Mouse (Mus musculus): ENCODE measurements around the gene Bin2. TPM values are rescaled to one million over a fixed set of nuclear protein-coding genes. Genes with fewer than 3 reads are reported as not detected.

The Bin2 gene
- total and polyA plus RNA-seq, 3 experiments, result 5.3 to 13.7 (median 13.3) TPM

DNA sequence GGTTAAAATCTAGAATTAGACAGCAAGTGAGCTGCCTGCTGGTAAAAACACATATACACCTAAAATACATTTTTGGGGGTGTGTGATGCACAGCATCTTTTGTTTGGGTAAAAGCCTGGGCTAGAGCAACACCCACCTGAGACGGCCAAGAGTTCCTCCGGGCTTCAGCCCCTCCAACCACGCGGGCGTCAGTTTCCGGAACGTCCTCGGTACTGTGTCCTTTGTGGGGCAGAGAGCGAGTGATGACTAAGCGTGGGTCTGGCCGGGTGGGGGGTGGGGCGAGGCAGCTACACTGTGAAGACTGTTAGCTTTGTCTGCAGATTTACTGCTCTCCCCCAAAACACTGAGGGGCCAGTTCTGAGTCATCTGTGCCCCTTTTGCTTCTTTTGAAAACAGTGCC lies 17.6 kb upstream of the Bin2 start:
- H3K27me3 ChIP-seq (ENCODE audit: insufficient read depth, low read length), result peaks cover 20% of the 10 kb centered on the region
- peaks cover 11% of the 10 kb centered on the region for H3K4me1 ChIP-seq (ENCODE audit: insufficient read depth, low read depth, low read length)
- DNase-seq (ENCODE audit: low spot score), result no peak
- no peaks in the 10 kb centered on the region for H3K36me3 ChIP-seq (replicated peaks)
- no peak overlapping the region; the same call in 1 of the 2 replicates for H3K4me3 ChIP-seq (ENCODE audit: low read depth, low read length)
- TF ChIP-seq GATA1 (IDR thresholded peaks at IDR 0.05; ENCODE audit: borderline replicate concordance, low read length) (no peak), TAL1 (conservative IDR thresholded peaks at IDR 0.05; ENCODE audit: low read depth, low read length) (no peak), POLR2AphosphoS5 (IDR thresholded peaks at IDR 0.05; ENCODE audit: insufficient replicate concordance, low read depth, low read length) (no peak), GATA2 (IDR thresholded peaks at IDR 0.05; ENCODE audit: borderline replicate concordance, low read depth, low read length) (no peak), CTCF (IDR thresholded peaks at IDR 0.05; ENCODE audit: low read depth, low read length) (no peak)
- no peaks in the 10 kb centered on the region for H3K9me3 ChIP-seq (replicated peaks)
- peak; percentile 56 for ATAC-seq (ENCODE audit: extremely low read depth, insufficient number of reproducible peaks, low FRiP score, poor library complexity, severe bottlenecking)

DNA sequence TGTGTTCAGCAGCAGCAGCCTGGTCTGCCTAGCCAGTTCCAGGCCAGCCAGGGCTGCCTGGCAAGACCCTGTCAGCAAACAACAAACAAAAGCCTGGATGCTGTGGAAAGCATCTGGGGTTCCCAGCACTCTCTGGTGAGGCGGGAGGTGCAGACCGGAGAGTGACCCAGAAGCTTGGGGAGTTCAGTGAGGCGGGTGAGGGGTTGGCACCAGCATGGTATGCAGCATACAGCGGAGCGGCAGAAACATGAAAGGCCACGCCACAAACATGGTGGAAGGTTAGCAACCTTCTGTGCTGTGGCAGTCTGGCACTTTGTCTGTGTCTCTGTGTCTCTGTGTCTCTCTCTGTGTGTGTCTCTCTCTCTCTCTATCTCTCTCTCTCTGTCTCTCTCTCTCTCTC lies 17.1 kb upstream of the Bin2 start:
- Histone ChIP-seq H3K9me3 (replicated peaks) (no peaks in the 10 kb centered on the region), H3K27me3 (ENCODE audit: insufficient read depth, low read length) (peaks cover 20% of the 10 kb centered on the region), H3K4me3 (ENCODE audit: low read depth, low read length) (no peak overlapping the region), H3K36me3 (replicated peaks) (no peaks in the 10 kb centered on the region), H3K4me1 (ENCODE audit: insufficient read depth, low read depth, low read length) (peaks cover 11% of the 10 kb centered on the region)
- DNase-seq (ENCODE audit: low spot score), result no peak
- no peak for ATAC-seq (ENCODE audit: extremely low read depth, insufficient number of reproducible peaks, low FRiP score, poor library complexity, severe bottlenecking)
- TF ChIP-seq POLR2AphosphoS5 (IDR thresholded peaks at IDR 0.05; ENCODE audit: insufficient replicate concordance, low read depth, low read length), result no peak
- no peak for TF ChIP-seq CTCF (IDR thresholded peaks at IDR 0.05; ENCODE audit: low read depth, low read length)
- no peak for TF ChIP-seq TAL1 (conservative IDR thresholded peaks at IDR 0.05; ENCODE audit: low read depth, low read length)
- no peak for TF ChIP-seq GATA1 (IDR thresholded peaks at IDR 0.05; ENCODE audit: borderline replicate concordance, low read length)
- no peak for TF ChIP-seq GATA2 (IDR thresholded peaks at IDR 0.05; ENCODE audit: borderline replicate concordance, low read depth, low read length)

DNA sequence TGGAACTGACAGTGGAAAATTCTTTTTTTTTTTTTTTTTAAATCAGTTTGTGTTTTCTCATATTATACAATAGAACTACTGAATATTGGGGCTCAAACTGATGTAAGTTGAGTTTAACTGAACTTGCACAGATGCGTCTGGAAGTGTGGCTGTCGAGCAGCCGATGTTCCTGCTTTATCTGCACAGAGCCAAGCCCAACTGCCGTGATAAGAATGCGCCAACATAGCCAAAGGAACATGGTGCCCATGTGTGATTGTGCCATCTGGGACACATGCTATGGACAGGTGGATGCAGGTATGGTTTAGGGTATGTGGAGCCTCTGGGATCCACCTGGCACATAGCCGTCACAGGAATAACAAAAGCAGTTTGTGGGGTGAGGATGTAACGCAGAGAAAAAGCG lies 16.5 kb upstream of the Bin2 start:
- DNase-seq (ENCODE audit: low spot score) (no peak), ATAC-seq (ENCODE audit: extremely low read depth, insufficient number of reproducible peaks, low FRiP score, poor library complexity, severe bottlenecking) (no peak)
- Histone ChIP-seq H3K4me1 (ENCODE audit: insufficient read depth, low read depth, low read length) (peaks cover 13% of the 10 kb centered on the region), H3K9me3 (replicated peaks) (no peaks in the 10 kb centered on the region), H3K4me3 (ENCODE audit: low read depth, low read length) (no peak overlapping the region), H3K27me3 (ENCODE audit: insufficient read depth, low read length) (peaks cover 23% of the 10 kb centered on the region), H3K36me3 (replicated peaks) (no peaks in the 10 kb centered on the region)
- no peak for TF ChIP-seq TAL1 (conservative IDR thresholded peaks at IDR 0.05; ENCODE audit: low read depth, low read length)
- TF ChIP-seq POLR2AphosphoS5 (IDR thresholded peaks at IDR 0.05; ENCODE audit: insufficient replicate concordance, low read depth, low read length), result no peak
- TF ChIP-seq GATA1 (IDR thresholded peaks at IDR 0.05; ENCODE audit: borderline replicate concordance, low read length), result no peak
- no peak for TF ChIP-seq CTCF (IDR thresholded peaks at IDR 0.05; ENCODE audit: low read depth, low read length)
- TF ChIP-seq GATA2 (IDR thresholded peaks at IDR 0.05; ENCODE audit: borderline replicate concordance, low read depth, low read length), result no peak

DNA sequence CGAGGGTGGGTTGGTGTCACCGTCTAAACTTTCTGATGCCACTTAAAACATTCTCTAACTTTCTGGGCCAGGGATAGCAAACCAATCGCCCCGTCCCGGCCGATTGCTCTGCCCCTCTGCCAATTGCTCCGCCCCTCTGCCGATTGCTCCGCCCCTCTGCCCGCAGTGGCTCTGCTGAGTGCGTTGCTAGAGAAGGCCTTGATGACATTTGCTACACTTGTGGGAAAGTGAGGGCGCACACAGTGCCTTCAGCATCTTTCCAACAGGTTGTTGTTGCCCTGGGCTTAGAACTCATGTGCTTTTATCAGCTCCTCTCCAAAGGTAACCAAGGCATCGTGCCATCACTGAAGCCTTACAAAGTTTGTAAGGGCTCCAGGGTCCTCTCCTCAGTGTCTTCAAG lies 15.9 kb upstream of the Bin2 start:
- DNase-seq (ENCODE audit: low spot score) (no peak), ATAC-seq (ENCODE audit: extremely low read depth, insufficient number of reproducible peaks, low FRiP score, poor library complexity, severe bottlenecking) (no peak)
- H3K27me3 ChIP-seq (ENCODE audit: insufficient read depth, low read length), result peaks cover 23% of the 10 kb centered on the region
- peaks cover 16% of the 10 kb centered on the region for H3K4me1 ChIP-seq (ENCODE audit: insufficient read depth, low read depth, low read length)
- no peaks in the 10 kb centered on the region for H3K36me3 ChIP-seq (replicated peaks)
- H3K4me3 ChIP-seq (ENCODE audit: low read depth, low read length), result no peak overlapping the region
- H3K9me3 ChIP-seq (replicated peaks), result no peaks in the 10 kb centered on the region
- TF ChIP-seq POLR2AphosphoS5 (IDR thresholded peaks at IDR 0.05; ENCODE audit: insufficient replicate concordance, low read depth, low read length) (no peak), GATA1 (IDR thresholded peaks at IDR 0.05; ENCODE audit: borderline replicate concordance, low read length) (no peak), TAL1 (conservative IDR thresholded peaks at IDR 0.05; ENCODE audit: low read depth, low read length) (no peak), CTCF (IDR thresholded peaks at IDR 0.05; ENCODE audit: low read depth, low read length) (no peak), GATA2 (IDR thresholded peaks at IDR 0.05; ENCODE audit: borderline replicate concordance, low read depth, low read length) (no peak)

DNA sequence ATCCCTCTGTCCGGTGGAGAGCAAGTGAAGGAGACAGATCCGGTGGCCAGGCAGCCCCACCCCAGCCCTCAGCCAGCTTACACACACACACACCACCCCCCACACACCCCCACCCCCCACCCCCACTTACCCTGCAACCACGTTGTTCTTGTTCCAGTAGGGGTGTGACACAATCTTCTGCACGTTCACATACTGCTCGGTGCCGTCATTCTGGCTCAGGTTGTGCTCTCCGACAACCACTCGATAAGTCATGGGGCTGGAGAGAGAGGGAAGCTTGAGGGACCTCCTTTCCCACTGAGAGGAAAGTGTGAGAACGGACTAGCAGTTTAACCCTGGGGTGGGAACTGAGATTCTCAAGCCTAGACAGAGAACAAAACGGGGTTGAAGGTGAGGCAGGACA lies 15.1 kb upstream of the Bin2 start:
- ATAC-seq (ENCODE audit: extremely low read depth, insufficient number of reproducible peaks, low FRiP score, poor library complexity, severe bottlenecking) (no peak), DNase-seq (ENCODE audit: low spot score) (no peak)
- H3K4me3 ChIP-seq (ENCODE audit: low read depth, low read length), result no peak overlapping the region
- H3K27me3 ChIP-seq (ENCODE audit: insufficient read depth, low read length), result peaks cover 22% of the 10 kb centered on the region
- TF ChIP-seq GATA1 (IDR thresholded peaks at IDR 0.05; ENCODE audit: borderline replicate concordance, low read length) (no peak), TAL1 (conservative IDR thresholded peaks at IDR 0.05; ENCODE audit: low read depth, low read length) (no peak), GATA2 (IDR thresholded peaks at IDR 0.05; ENCODE audit: borderline replicate concordance, low read depth, low read length) (no peak), CTCF (IDR thresholded peaks at IDR 0.05; ENCODE audit: low read depth, low read length) (no peak), POLR2AphosphoS5 (IDR thresholded peaks at IDR 0.05; ENCODE audit: insufficient replicate concordance, low read depth, low read length) (no peak)
- H3K9me3 ChIP-seq (replicated peaks), result no peaks in the 10 kb centered on the region
- H3K4me1 ChIP-seq (ENCODE audit: insufficient read depth, low read depth, low read length), result peaks cover 17% of the 10 kb centered on the region
- no peaks in the 10 kb centered on the region for H3K36me3 ChIP-seq (replicated peaks)

DNA sequence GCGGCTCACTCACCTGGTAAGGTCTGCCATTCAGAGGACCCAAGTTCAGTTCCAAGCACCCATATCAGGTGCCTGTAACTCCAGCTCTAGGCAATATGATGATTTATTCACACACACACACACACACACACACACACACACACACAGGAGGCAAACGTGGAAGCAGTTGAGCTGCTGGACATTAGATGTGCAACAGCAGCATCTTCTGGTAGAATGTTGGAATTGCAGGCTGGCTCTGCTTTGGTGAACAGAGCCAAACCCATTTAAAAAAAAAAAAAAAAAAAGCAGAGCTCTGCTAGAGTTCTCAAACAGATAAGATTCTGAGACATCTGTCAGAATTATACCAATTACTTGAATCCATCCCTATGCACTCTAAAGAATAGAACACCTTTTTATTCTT lies 13.7 kb upstream of the Bin2 start:
- Histone ChIP-seq H3K36me3 (replicated peaks) (no peaks in the 10 kb centered on the region), H3K9me3 (replicated peaks) (no peaks in the 10 kb centered on the region), H3K4me3 (ENCODE audit: low read depth, low read length) (no peak overlapping the region), H3K4me1 (ENCODE audit: insufficient read depth, low read depth, low read length) (peaks cover 17% of the 10 kb centered on the region), H3K27me3 (ENCODE audit: insufficient read depth, low read length) (peaks cover 11% of the 10 kb centered on the region; the same call in 1 of the 2 replicates)
- ATAC-seq (ENCODE audit: extremely low read depth, insufficient number of reproducible peaks, low FRiP score, poor library complexity, severe bottlenecking) (peak; percentile 29; the same call in 1 of the 2 replicates), DNase-seq (ENCODE audit: low spot score) (peak; percentile 35)
- TF ChIP-seq CTCF (IDR thresholded peaks at IDR 0.05; ENCODE audit: low read depth, low read length) (peak; percentile 60; the same call in 1 of the 2 replicates), GATA1 (IDR thresholded peaks at IDR 0.05; ENCODE audit: borderline replicate concordance, low read length) (no peak)

Data from G1E (cell line).